Mouse (Mus musculus) liver, embryonic 13.5 days (tissue): ENCODE data around the gene Rpusd1. TPM values are rescaled to one million over a fixed set of nuclear protein-coding genes. Genes with fewer than 3 reads are reported as not detected.

ENCODE experiments used
- ATAC-seq: fragments of 200-750 bp; cut with Nextera tagmentation; 2 replicates; pipeline ENCODE4 v1.8.0; 2017; ENCODE audit warnings: low read depth, mild to moderate bottlenecking, moderate number of reproducible peaks, moderate library complexity
- DNase-seq: peaks from one replicate; pipeline ENCODE4 v3.0.0; 2022
- H3K27ac ChIP-seq: fragments of 300-500 bp; sonication (generic); 2 replicates; pipeline ENCODE4 v1.5.1; 2015; ENCODE audit warnings: moderate library complexity, mild to moderate bottlenecking, inconsistent platforms
- H3K27me3 ChIP-seq: fragments of 300-500 bp; sonication (generic); 2 replicates; pipeline ENCODE4 v1.6.1; 2015; ENCODE audit warnings: mild to moderate bottlenecking, inconsistent platforms
- H3K36me3 ChIP-seq: fragments of 300-500 bp; sonication (generic); 2 replicates; pipeline ENCODE4 v1.6.1; 2015; ENCODE audit warnings: mild to moderate bottlenecking, inconsistent platforms
- H3K4me1 ChIP-seq: fragments of 300-500 bp; sonication (generic); replicated peaks from 2 replicates; pipeline ENCODE4 v1.6.1; 2015; ENCODE audit warnings: inconsistent platforms
- H3K4me2 ChIP-seq: fragments of 300-500 bp; sonication (generic); 2 replicates; pipeline ENCODE4 v1.6.1; 2015; ENCODE audit warnings: inconsistent platforms, mild to moderate bottlenecking, moderate library complexity
- H3K4me3 ChIP-seq: fragments of 300-500 bp; sonication (generic); replicated peaks from 2 replicates; pipeline ENCODE4 v1.5.1; 2015; ENCODE audit warnings: mild to moderate bottlenecking, inconsistent platforms
- H3K9ac ChIP-seq: fragments of 300-500 bp; sonication (generic); 2 replicates; pipeline ENCODE4 v1.6.1; 2015; ENCODE audit warnings: mild to moderate bottlenecking, inconsistent platforms
- H3K9me3 ChIP-seq: fragments of 300-500 bp; sonication (generic); replicated peaks from 2 replicates; pipeline ENCODE4 v1.6.1; 2016; ENCODE audit warnings: inconsistent platforms
- whole genome bisulfite sequencing: fragments of 180-500 bp; shearing (Covaris S2); methylation state at CpG from one replicate; pipeline ENCODE4 v1.1.7; 2015; ENCODE audit not compliant: insufficient replicate concordance; 5-methylcytosine and 5-hydroxymethylcytosine counted together
- polyA plus RNA-seq: library from polyadenylated mRNA; unstranded; fragments of >200 nt; fragmentation: Nextera tagmentation; extraction: Ambion mirVana; gene quantifications from 2 replicates; pipeline ENCODE4 v1.2.1, GENCODE M21; 2015

Gene Rpusd1
- polyA plus RNA-seq, result 7.6 and 8.4 TPM in 2 replicates

- Histone ChIP-seq H3K27me3 (no peaks in the 10 kb centered on the region), H3K4me2 (peak within 1 kb of the TSS; percentile 92), H3K9ac (peak within 1 kb of the TSS; percentile 86), H3K27ac (peak within 1 kb of the TSS; percentile 43; the same call in 1 of the 2 replicates), H3K9me3 (no peaks in the 10 kb centered on the region), H3K4me1 (peaks cover 44% of the 10 kb centered on the region), H3K4me3 (peak within 1 kb of the TSS; percentile 79), H3K36me3 (peaks cover 35% of the 10 kb centered on the region)
- DNase-seq, result peak; percentile 100
- 2% methylated on average over 37 of the region's 37 CpGs for WGBS
- peak; percentile 97 for ATAC-seq
Measured at GRCm38 (mm10) chr17:25727265-25728008, at the start of gene Rpusd1, which contains the start of gene Chtf18. Gene Rpusd1 (plus strand): TSS chr17:25727670. Gene Chtf18 (minus strand): TSS chr17:25727419.

- Histone ChIP-seq H3K27ac (no peak overlapping the region), H3K27me3 (peaks cover 7% of the 10 kb centered on the region; the same call in 1 of the 2 replicates), H3K4me1 (no peaks in the 10 kb centered on the region), H3K9me3 (peaks cover 3% of the 10 kb centered on the region; the same call in 1 of the 2 replicates), H3K9ac (no peak overlapping the region), H3K4me2 (no peak overlapping the region), H3K4me3 (no peak overlapping the region), H3K36me3 (no peaks in the 10 kb centered on the region)
- DNase-seq (no peak), ATAC-seq (no peak)
- WGBS, result 50% methylated on average over 6 of the region's 6 CpGs
Measured at GRCm38 (mm10) chr17:25677969-25678368, 49.5 kb upstream of the Rpusd1 start.

GRCm38 (mm10) chr17:25679818-25680217 is 47.7 kb upstream of the Rpusd1 start:
- ATAC-seq, result no peak
- Histone ChIP-seq H3K4me3 (no peak overlapping the region), H3K9me3 (peaks cover 3% of the 10 kb centered on the region; the same call in 1 of the 2 replicates), H3K9ac (no peak overlapping the region), H3K4me2 (no peak overlapping the region), H3K4me1 (no peaks in the 10 kb centered on the region), H3K27me3 (peaks cover 7% of the 10 kb centered on the region; the same call in 1 of the 2 replicates), H3K36me3 (no peaks in the 10 kb centered on the region), H3K27ac (no peak overlapping the region)
- DNase-seq, result no peak
- 13% methylated on average over 5 of the region's 5 CpGs for WGBS

GRCm38 (mm10) chr17:25681636-25682035 is 45.8 kb upstream of the Rpusd1 start:
- 52% methylated on average over 4 of the region's 4 CpGs for WGBS

GRCm38 (mm10) chr17:25686323-25686722 is 41.1 kb upstream of the Rpusd1 start:
- no peak overlapping the region for H3K4me3 ChIP-seq
- H3K27ac ChIP-seq, result no peak overlapping the region
- ATAC-seq (no peak), DNase-seq (no peak)
- no peaks in the 10 kb centered on the region for H3K36me3 ChIP-seq
- H3K27me3 ChIP-seq, result peaks cover 17% of the 10 kb centered on the region
- H3K9me3 ChIP-seq, result no peaks in the 10 kb centered on the region
- WGBS, result 24% methylated on average over 7 of the region's 7 CpGs
- no peak overlapping the region for H3K9ac ChIP-seq
- H3K4me2 ChIP-seq, result no peak overlapping the region
- H3K4me1 ChIP-seq, result no peaks in the 10 kb centered on the region

More at GRCm38 (mm10) chr17:25681636-25682035, 45.8 kb upstream of the Rpusd1 start:
- Histone ChIP-seq H3K9me3 (no peaks in the 10 kb centered on the region), H3K4me3 (no peak overlapping the region), H3K27me3 (peaks cover 16% of the 10 kb centered on the region; the same call in 1 of the 2 replicates), H3K4me2 (no peak overlapping the region), H3K9ac (no peak overlapping the region), H3K36me3 (no peaks in the 10 kb centered on the region), H3K4me1 (no peaks in the 10 kb centered on the region), H3K27ac (no peak overlapping the region)
- no peak for ATAC-seq
- DNase-seq, result no peak

- Histone ChIP-seq H3K4me2 (no peak overlapping the region), H3K4me1 (no peaks in the 10 kb centered on the region), H3K27ac (no peak overlapping the region), H3K4me3 (no peak overlapping the region), H3K27me3 (peaks cover 17% of the 10 kb centered on the region), H3K36me3 (no peaks in the 10 kb centered on the region), H3K9ac (no peak overlapping the region), H3K9me3 (no peaks in the 10 kb centered on the region)
- ATAC-seq (no peak), DNase-seq (no peak)
- 64% methylated on average over 4 of the region's 4 CpGs for WGBS
Measured at GRCm38 (mm10) chr17:25688922-25689321, 38.5 kb upstream of the Rpusd1 start.

GRCm38 (mm10) chr17:25696263-25696662 is 31.2 kb upstream of the Rpusd1 start:
- Histone ChIP-seq H3K4me2 (no peak overlapping the region), H3K9ac (no peak overlapping the region), H3K4me3 (no peak overlapping the region), H3K27me3 (no peaks in the 10 kb centered on the region), H3K27ac (no peak overlapping the region), H3K4me1 (no peaks in the 10 kb centered on the region), H3K9me3 (no peaks in the 10 kb centered on the region), H3K36me3 (no peaks in the 10 kb centered on the region)
- DNase-seq (no peak), ATAC-seq (no peak)
- 45% methylated on average over 1 of the region's 1 CpGs for WGBS

GRCm38 (mm10) chr17:25698446-25698845 is 29.0 kb upstream of the Rpusd1 start:
- Histone ChIP-seq H3K9ac (no peak overlapping the region), H3K36me3 (no peaks in the 10 kb centered on the region), H3K4me1 (no peaks in the 10 kb centered on the region), H3K4me2 (no peak overlapping the region), H3K27ac (no peak overlapping the region), H3K4me3 (no peak overlapping the region), H3K9me3 (no peaks in the 10 kb centered on the region), H3K27me3 (no peaks in the 10 kb centered on the region)
- DNase-seq (peak; percentile 29), ATAC-seq (no peak)
- WGBS, result 15% methylated on average over 7 of the region's 7 CpGs

GRCm38 (mm10) chr17:25700863-25701496 is 26.5 kb upstream of the Rpusd1 start:
- Histone ChIP-seq H3K9ac (no peak overlapping the region), H3K4me1 (no peaks in the 10 kb centered on the region), H3K4me3 (no peak overlapping the region), H3K36me3 (no peaks in the 10 kb centered on the region), H3K9me3 (no peaks in the 10 kb centered on the region), H3K4me2 (no peak overlapping the region), H3K27ac (no peak overlapping the region), H3K27me3 (no peaks in the 10 kb centered on the region)
- ATAC-seq, result no peak
- no peak for DNase-seq
- 49% methylated on average over 9 of the region's 9 CpGs for WGBS

GRCm38 (mm10) chr17:25709994-25710393 is 17.5 kb upstream of the Rpusd1 start:
- no peak overlapping the region for H3K9ac ChIP-seq
- H3K4me1 ChIP-seq, result no peaks in the 10 kb centered on the region; the same call in 1 of the 2 replicates
- H3K4me2 ChIP-seq, result no peak overlapping the region
- H3K36me3 ChIP-seq, result no peaks in the 10 kb centered on the region
- no peak for DNase-seq
- no peak overlapping the region for H3K4me3 ChIP-seq
- peaks cover 5% of the 10 kb centered on the region; the same call in 1 of the 2 replicates for H3K27me3 ChIP-seq
- H3K9me3 ChIP-seq, result no peaks in the 10 kb centered on the region
- 55% methylated on average over 2 of the region's 2 CpGs for WGBS
- no peak overlapping the region for H3K27ac ChIP-seq
- no peak for ATAC-seq

- Histone ChIP-seq H3K4me3 (no peak overlapping the region), H3K27ac (no peak overlapping the region), H3K27me3 (peaks cover 17% of the 10 kb centered on the region), H3K4me1 (peaks cover 8% of the 10 kb centered on the region), H3K4me2 (no peak overlapping the region), H3K9ac (no peak overlapping the region), H3K36me3 (no peaks in the 10 kb centered on the region), H3K9me3 (no peaks in the 10 kb centered on the region)
- ATAC-seq, result no peak
- no peak for DNase-seq
- WGBS, result 57% methylated on average over 4 of the region's 4 CpGs
Measured at GRCm38 (mm10) chr17:25711136-25711535, 16.3 kb upstream of the Rpusd1 start.
